Mouse (Mus musculus) megakaryocyte, embryonic 14.5 days (primary cell): Measurements from ENCODE around the gene Vav1.

ENCODE experiments used
- FLI1 ChIP-seq: IDR thresholded peaks from 2 replicates; pipeline ENCODE4 v1.6.1; 2012; ENCODE audit warnings: low read length, inconsistent platforms, mixed read lengths
- GATA1 ChIP-seq: IDR thresholded peaks from 3 replicates; pipeline ENCODE4 v1.6.1; 2012; ENCODE audit warnings: mixed read lengths, low read length, inconsistent platforms, borderline replicate concordance

- TF ChIP-seq GATA1, result no peak
- no peak for TF ChIP-seq FLI1
These were observed 70.2 kb downstream of the Vav1 start for GRCm38 (mm10) chr17:57349067-57349466.
